Mouse (Mus musculus): ENCODE measurements at regions not wholly inside any gene's neighbourhood (a gene's known extent, or its start where the extent isn't known, plus 50 kb on each side); places are given as distances from the start of the nearest gene placed in this dataset.

GRCm38 (mm10) chr2:72541246-72541645, 65.3 kb downstream of the Cdca7 start:
- no peak for DNase-seq (ENCODE audit: low spot score in 2 of 2)

- DNase-seq (ENCODE audit: low spot score in 2 of 2): no peak
Observed at GRCm38 (mm10) chr2:72545453-72545852, 69.5 kb downstream of the Cdca7 start.

GRCm38 (mm10) chr2:72546476-72546875, 70.5 kb downstream of the Cdca7 start:
- DNase-seq (ENCODE audit: low spot score in 2 of 2): no peak

- no peak for DNase-seq (ENCODE audit: low spot score in 2 of 2)
Observed at GRCm38 (mm10) chr2:72546963-72547362, 71.0 kb downstream of the Cdca7 start.

- no peak for DNase-seq (ENCODE audit: low spot score in 2 of 2)
Observed at GRCm38 (mm10) chr2:72551268-72551667, 75.3 kb downstream of the Cdca7 start.

- DNase-seq (ENCODE audit: low spot score in 2 of 2): no peak
Observed at GRCm38 (mm10) chr2:72554603-72555002, 78.6 kb downstream of the Cdca7 start.

GRCm38 (mm10) chr2:72555116-72555515, 79.2 kb downstream of the Cdca7 start:
- DNase-seq (ENCODE audit: low spot score in 2 of 2): no peak

GRCm38 (mm10) chr2:72555556-72555955, 79.6 kb downstream of the Cdca7 start:
- DNase-seq (ENCODE audit: low spot score in 2 of 2): no peak

GRCm38 (mm10) chr2:72556064-72556821, 80.3 kb downstream of the Cdca7 start:
- no peak for DNase-seq (ENCODE audit: low spot score in 2 of 2)

GRCm38 (mm10) chr2:72557161-72557560, 81.2 kb downstream of the Cdca7 start:
- no peak for DNase-seq (ENCODE audit: low spot score in 2 of 2)

GRCm38 (mm10) chr2:72557565-72558260, 81.8 kb downstream of the Cdca7 start:
- no peak for DNase-seq (ENCODE audit: low spot score in 2 of 2)

GRCm38 (mm10) chr2:72561383-72561782, 85.4 kb downstream of the Cdca7 start:
- no peak for DNase-seq (ENCODE audit: low spot score in 2 of 2)

- DNase-seq (ENCODE audit: low spot score in 2 of 2): no peak
Observed at GRCm38 (mm10) chr2:72578322-72578721, 102.4 kb downstream of the Cdca7 start.

- DNase-seq (ENCODE audit: low spot score in 2 of 2): no peak
Observed at GRCm38 (mm10) chr2:72581136-72581535, 105.2 kb downstream of the Cdca7 start.

- peak; percentile 10 to 28 for DNase-seq (ENCODE audit: low spot score in 2 of 2)
Observed at GRCm38 (mm10) chr2:72588814-72589213, 112.9 kb downstream of the Cdca7 start.

GRCm38 (mm10) chr2:72592011-72592410, 116.1 kb downstream of the Cdca7 start:
- no peak for DNase-seq (ENCODE audit: low spot score in 2 of 2)

GRCm38 (mm10) chr2:72596994-72597925, 121.3 kb downstream of the Cdca7 start:
- no peak for DNase-seq (ENCODE audit: low spot score in 2 of 2)

- DNase-seq (ENCODE audit: low spot score in 2 of 2): no peak
Observed at GRCm38 (mm10) chr2:72597941-72598340, 122.0 kb downstream of the Cdca7 start.

GRCm38 (mm10) chr2:72600723-72601122, 124.8 kb downstream of the Cdca7 start:
- no peak for DNase-seq (ENCODE audit: low spot score in 2 of 2)

- no peak for DNase-seq (ENCODE audit: low spot score in 2 of 2)
Observed at GRCm38 (mm10) chr2:72602152-72602551, 126.2 kb downstream of the Cdca7 start.

- no peak for DNase-seq (ENCODE audit: low spot score in 2 of 2)
Observed at GRCm38 (mm10) chr2:72612221-72612620, 136.3 kb downstream of the Cdca7 start.

- no peak for DNase-seq (ENCODE audit: low spot score in 2 of 2)
Observed at GRCm38 (mm10) chr2:72614256-72614655, 138.3 kb downstream of the Cdca7 start.

Data from frontal cortex, postnatal 14 days (tissue).